Mouse (Mus musculus) left cerebral cortex, adult 2 months (tissue): ENCODE data around the gene Gck. TPM values are rescaled to one million over a fixed set of nuclear protein-coding genes. Genes with fewer than 3 reads are reported as not detected.
A peak's percentile ranks its signal among the peaks of the same experiment; 100 is the strongest.

Experiments
- DNase-seq, 2 experiments: peaks; one replicate each; pipeline ENCODE4 v3.0.0; 2021 to 2022; ENCODE audit warnings: low spot score in 2 of 2, mixed read lengths in 1 of 2; ENCODE audit errors: extremely low spot score in 1 of 2
- H3K27ac ChIP-seq: fragments of 200-600 bp; 2 replicates; pipeline ENCODE4 v1.8.1; 2022
- H3K4me3 ChIP-seq: fragments of 200-600 bp; 2 replicates; pipeline ENCODE4 v1.8.1; 2022
- CTCF ChIP-seq: fragments of 200-600 bp; IDR thresholded peaks from 2 replicates; pipeline ENCODE4 v1.8.1; 2022; ENCODE audit warnings: antibody characterized with exemption, mild to moderate bottlenecking, moderate library complexity
- intact Hi-C: fragments of 180-260 bp; cut with DNase I; formaldehyde crosslinking; loops from one replicate; pipeline ENCODE4 v1.15.1; 2025
- total RNA-seq, 2 experiments: library from RNA; stranded (reverse); gene quantifications; 2 replicates each; pipeline ENCODE4 v1.2.3; 2021

Gene Gck
- total RNA-seq, 2 experiments from 2014 or later = 1.7 to 2.4 TPM

DNA sequence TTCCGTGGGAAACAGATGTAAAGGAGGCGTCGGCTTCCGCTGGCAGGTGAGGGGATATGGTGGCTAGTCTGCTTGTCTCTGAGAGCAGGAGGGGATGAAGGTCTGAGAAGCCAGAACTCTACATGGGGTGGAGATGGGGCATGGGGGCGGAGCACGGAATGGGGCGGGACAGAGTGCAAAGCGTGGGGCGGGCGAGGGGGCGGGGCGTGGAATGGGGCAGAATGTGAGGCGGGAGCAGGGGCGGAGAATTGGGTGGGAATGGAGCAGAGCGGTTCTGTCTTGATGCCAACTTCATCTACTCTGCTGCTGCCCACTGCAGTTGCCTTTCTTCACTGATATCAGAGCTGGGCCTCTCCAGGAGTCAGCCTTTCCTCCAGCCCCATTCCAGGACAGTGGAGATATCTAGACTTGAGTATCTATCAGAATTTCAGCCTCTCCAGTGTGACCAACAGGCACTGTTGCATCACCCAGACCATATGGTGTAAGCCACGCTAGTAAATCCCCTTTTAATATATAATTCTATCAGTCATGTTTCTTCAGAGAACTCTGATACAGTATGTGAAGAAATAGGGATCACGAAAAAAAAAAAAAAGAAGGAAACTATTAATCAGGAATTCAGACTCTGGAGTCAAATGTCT, 29.4 kb downstream of the Gck start:
- H3K27ac ChIP-seq = no peak overlapping the region
- TF ChIP-seq CTCF = no peak
- intact Hi-C loops = no loop called here
- no peak overlapping the region for H3K4me3 ChIP-seq
- no peak for DNase-seq

DNA sequence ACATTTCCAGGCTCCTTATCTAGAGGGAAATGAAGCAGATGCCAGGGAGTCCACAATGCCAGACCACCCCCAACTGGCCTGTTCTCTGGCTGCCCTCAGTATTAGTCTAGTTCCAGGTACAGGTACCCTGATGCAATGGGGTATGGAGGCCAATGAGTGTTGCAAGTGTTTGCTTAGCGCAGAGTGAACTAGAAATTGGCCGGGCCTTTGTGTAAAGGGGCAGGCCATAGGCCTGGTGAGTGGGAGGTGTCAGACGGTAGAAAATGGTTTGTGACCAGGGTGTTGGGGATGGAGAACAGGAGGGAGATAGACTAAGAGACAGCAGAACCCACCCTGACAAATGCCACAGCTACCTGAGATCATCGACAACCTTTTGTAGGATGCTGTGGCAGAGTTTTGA, 30.3 kb downstream of the Gck start:
- Histone ChIP-seq H3K27ac (no peak overlapping the region), H3K4me3 (no peak overlapping the region)
- TF ChIP-seq CTCF = no peak
- intact Hi-C loops = no loop called here
- DNase-seq = no peak

DNA sequence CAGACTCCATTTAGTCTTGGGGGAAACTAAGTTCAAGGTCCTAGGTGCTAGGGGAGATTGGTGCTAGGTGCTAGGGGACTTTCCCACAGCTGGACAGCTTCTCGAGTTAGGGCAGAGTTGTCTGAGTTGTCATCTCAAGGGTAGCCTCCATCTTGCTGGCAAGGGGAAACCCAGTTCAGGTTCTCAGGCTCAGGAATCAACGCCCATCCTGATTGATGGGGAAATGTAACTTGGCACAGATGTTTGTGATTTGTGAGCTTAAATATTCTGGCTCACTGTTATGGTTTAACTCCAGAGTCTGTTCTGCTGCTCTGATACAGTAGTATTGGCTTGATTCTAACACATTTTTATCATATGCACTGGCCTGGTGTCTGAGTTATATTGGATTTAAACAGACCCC, 31.8 kb downstream of the Gck start:
- intact Hi-C loops = no loop called here
- TF ChIP-seq CTCF = no peak
- H3K4me3 ChIP-seq = no peak overlapping the region
- H3K27ac ChIP-seq = no peak overlapping the region
- no peak for DNase-seq

DNA sequence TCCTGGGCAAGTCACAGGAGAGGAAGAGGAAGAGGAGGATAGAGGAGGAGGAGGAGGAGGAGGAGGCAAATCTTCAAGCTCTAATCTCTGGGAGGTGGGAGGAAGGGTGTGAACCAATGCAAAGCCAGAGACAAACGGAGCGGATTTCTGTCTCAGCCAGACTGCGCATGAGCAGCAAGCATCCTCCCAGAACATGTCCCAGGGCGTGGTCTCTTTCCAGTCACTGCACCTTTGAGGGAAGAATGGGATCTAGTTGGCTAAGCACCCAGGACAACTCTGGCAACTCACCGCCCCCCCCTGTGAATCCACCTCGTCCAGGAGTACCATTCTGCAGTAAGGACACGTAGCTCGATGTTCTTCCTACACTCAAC, 33.7 kb downstream of the Gck start:
- Histone ChIP-seq H3K27ac (no peak overlapping the region; the same call in 1 of the 2 replicates), H3K4me3 (no peak overlapping the region)
- TF ChIP-seq CTCF = no peak
- intact Hi-C loops = no loop called here
- peak in 1 of 2 experiments; percentile 36 for DNase-seq

DNA sequence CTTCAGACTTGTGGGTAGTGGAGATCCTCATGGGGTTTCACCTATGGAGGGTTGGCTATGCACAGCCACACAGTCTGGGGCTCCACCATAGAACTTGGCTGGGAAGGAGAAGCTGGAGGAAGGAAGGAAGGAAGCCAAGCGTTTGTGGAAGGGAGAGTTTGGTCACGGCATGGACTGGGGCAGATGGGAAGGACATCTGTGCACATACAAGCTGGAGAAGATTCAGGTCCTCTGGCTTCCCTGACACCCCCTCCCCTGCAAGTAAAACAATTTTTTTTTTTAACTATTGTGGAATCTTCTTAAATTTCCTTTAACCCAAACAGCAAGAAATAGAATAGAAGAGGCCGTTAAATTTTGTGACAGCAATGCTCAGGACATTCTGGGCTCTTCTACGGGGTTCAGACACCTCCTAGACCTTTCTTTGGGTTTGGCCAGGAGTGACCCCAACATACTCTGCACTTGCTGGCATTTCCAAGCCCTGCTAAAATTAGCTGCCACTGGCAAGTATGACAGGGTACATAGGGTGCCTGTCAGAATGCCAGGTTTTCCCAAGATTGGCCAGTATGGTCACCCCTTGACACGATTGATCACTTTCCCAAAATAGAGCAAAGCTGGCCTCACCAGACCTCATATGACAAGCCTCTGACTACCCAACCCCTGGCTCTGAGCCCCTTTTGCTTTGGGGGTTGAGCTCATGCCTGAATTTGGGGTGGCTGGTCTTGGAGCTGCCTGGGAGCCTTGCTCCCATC, 34.3 kb downstream of the Gck start:
- intact Hi-C loops = no loop called here
- H3K27ac ChIP-seq = peak overlapping the region; percentile 53; the same call in 1 of the 2 replicates
- TF ChIP-seq CTCF = no peak
- DNase-seq = peak in 1 of 2 experiments; percentile 37
- H3K4me3 ChIP-seq = no peak overlapping the region

DNA sequence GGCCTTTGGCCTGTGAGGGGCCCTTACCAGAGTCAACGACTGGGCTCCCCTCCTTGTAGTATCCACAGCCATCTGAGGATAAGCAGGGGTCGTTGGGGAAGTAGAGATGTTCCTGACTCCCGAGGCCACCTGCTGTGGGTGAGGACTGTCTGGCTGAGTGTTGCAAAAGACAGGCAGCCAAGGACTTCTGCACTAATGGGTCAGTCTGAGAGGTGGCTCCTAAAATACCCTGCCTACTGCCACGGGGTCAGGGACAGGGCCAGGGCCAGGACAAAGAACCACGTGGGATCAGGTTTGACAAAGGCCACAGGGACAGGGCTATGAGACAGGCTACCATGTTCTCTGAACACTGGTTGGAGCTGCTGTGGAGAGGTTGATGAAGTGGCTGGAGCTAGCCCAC, 34.9 kb downstream of the Gck start:
- no peak for DNase-seq
- intact Hi-C loops = no loop called here
- TF ChIP-seq CTCF = no peak
- peak overlapping the region; percentile 8; the same call in 1 of the 2 replicates for H3K27ac ChIP-seq
- no peak overlapping the region for H3K4me3 ChIP-seq

DNA sequence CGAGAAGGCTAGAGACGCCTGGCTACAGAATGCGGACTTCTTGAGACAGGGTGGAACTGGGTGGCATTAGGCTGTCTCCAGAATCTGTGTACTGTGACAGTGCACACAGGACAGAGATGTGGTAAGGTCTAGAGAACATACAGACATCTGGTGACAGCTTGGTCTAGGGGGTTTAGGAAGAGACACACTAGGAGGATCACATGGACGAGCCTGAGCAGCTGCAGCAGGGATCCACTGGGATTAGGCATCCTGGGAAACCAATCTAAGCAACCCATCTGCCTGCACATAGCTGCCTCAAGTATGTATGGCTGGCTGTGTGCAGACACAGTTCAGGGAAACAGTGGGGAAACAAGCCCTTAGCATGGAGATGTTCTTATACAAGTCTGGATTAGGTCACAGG, 35.9 kb downstream of the Gck start:
- no peak for TF ChIP-seq CTCF
- no peak overlapping the region for H3K4me3 ChIP-seq
- no peak for DNase-seq
- no peak overlapping the region for H3K27ac ChIP-seq
- intact Hi-C loops = loop anchor here (2.0 kb wide), 1 partner anchor 27 kb away; no protein-coding TSS in a partner anchor

DNA sequence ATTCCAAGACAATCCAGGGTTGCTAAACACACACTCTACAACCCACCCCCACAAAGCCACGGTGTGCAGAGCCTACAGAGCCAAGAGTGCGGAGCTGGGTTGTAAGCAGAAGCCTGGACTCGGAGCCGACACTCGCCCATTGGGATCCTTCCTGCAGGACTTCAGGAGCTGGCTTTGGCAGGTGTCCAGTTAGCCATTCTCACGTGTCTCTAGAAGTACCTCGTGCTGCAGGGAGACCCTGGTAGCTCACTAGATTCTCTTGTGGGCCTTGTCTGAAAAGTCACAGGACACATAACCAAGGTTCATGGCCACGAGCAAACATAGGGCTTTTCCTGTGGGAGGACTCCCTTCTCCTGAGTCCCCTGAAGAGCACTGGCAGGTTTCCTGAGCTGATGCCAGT, 36.6 kb downstream of the Gck start:
- no peak for TF ChIP-seq CTCF
- Histone ChIP-seq H3K27ac (no peak overlapping the region), H3K4me3 (no peak overlapping the region)
- intact Hi-C loops = loop anchor here (2.0 kb wide), 1 partner anchor 26 kb away; no protein-coding TSS in a partner anchor
- peak in 1 of 2 experiments; percentile 27 for DNase-seq

DNA sequence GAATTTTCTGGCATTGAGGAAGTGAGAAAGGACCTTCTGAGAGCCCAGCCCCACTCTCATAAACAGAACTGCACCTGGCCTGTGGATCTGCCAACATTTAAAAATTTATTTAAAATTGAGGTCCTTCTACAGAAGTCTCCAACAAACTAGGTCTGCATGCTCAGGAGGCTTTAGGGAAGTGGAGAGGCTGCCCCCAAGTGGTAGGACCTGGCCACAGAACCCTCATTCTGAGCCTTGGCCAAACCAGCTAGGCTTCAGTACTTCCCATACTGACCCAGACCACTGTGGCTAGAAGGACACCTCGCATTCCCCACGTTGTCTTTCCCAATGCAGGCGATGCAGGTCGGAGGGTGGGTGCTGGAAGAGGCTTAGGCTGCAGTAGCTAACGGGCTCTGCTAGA, 37.2 kb downstream of the Gck start:
- DNase-seq = peak; percentile 66 to 71
- Histone ChIP-seq H3K4me3 (no peak overlapping the region), H3K27ac (0 out of 2 replicates have a peak overlapping the region, but pooled peaks have one; percentile 30)
- TF ChIP-seq CTCF = peak; percentile 78
- intact Hi-C loops = loop anchor here (2.0 kb wide), 1 partner anchor 26 kb away; no protein-coding TSS in a partner anchor

DNA sequence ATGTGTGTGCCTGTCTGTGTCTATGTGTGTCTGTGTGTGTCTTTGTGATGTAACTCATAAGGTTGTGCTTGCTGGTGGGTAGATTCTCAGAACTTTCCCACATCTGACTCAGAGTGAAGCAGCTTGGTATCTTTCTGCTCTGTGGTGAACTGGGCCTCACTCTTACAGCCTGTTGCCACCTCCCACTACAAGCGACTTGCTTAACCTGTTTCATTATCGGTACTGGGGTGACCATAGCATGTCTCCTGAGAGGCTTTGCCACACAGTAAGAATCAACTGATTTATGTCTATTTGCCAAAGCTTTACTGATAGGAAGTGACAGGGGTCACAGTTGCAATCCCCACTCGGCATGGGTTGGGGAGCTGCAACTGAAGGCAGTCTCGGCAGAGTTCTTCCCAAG, 41.2 kb downstream of the Gck start:
- Histone ChIP-seq H3K27ac (no peak overlapping the region), H3K4me3 (no peak overlapping the region)
- DNase-seq = no peak
- intact Hi-C loops = no loop called here
- no peak for TF ChIP-seq CTCF

DNA sequence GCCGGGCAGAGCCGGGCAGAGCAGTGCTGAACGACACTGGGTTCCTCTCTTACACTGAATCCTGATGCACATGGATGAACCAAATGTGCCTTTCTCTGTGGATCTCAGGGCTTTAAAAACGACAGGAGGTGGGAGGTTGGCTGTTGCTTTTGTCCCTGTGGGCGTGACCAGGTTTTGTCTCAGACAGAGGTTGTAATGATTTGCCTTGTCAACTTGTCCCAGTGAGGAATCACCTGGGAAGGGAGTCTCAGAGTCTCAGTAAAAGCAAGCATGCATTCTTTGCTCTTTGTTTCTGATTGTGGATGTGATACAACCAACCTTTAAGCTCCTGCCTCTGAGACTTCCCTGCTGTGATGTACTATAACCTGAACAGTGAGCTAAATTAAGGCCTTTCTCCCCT, 42.8 kb downstream of the Gck start:
- Histone ChIP-seq H3K27ac (no peak overlapping the region), H3K4me3 (no peak overlapping the region)
- intact Hi-C loops = no loop called here
- no peak for DNase-seq
- TF ChIP-seq CTCF = no peak

DNA sequence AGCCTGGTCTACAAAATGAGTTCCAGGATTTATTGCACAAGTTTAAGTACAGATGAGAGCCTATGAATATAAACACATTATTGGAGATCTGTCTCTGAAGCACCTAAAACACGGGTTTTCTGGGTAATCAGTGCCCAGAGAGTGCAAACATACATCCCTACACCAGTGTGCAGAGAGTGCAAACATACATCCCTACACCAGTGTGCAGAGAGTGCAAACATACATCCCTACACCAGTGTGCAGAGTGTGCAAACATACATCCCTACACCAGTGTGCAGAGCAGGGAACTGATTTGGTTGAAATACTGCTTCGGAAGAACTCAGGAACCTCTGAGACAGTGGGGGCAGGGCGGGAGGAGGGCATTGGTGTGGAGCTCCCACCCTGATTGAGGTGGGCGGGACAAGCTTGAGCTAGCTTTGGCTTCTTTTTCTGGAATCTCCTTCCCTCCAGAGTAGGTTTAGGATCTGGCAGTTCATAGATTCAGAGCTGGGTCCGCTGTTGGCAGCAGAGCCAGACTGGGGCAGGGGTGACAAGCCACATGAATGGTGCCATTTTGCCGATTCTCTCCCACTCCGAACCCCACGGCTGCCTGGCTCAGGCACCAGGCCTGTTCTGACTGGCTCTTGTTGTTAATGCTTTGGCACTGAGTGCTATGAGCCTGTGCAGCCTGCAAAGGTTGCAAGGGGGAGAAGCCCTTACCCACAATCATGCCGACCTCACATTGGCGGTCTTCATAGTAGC, 43.9 kb downstream of the Gck start:
- DNase-seq = no peak
- intact Hi-C loops = no loop called here
- TF ChIP-seq CTCF = no peak
- Histone ChIP-seq H3K4me3 (no peak overlapping the region), H3K27ac (no peak overlapping the region; the same call in 1 of the 2 replicates)
